ENCODE assay signal across 31 mouse cellular contexts in genomic region chr5:121581945-121582344, GRCm38 (mm10). TPM values are rescaled to one million over a fixed set of nuclear protein-coding genes. Genes with fewer than 3 reads are reported as not detected.
DNase-seq lines count a peak whose midpoint lies in the region; ATAC-seq and TF ChIP-seq lines count a peak whose summit lies in the region.
"Had no signal": no experiment of that assay in that cellular context is flagged by ENCODE, and none has a peak within 500 bp of the region (broad histone marks: within the 10 kb centered on the region; RNA-seq: fewer than 3 reads in every experiment).

No protein-coding gene starts in this region.

- no peak overlapping the region for H3K4me2 ChIP-seq in liver, embryonic 11.5 days
- H3K4me2 ChIP-seq in midbrain, postnatal 0 days (ENCODE audit: low read depth, low read length, poor library complexity, severe bottlenecking) = no peak overlapping the region
- H3K4me2 ChIP-seq: embryonic facial prominence, embryonic 13.5 days; forebrain, embryonic 12.5 days; forebrain, embryonic 15.5 days; heart, embryonic 11.5 days; hindbrain, embryonic 12.5 days; hindbrain, embryonic 15.5 days had no signal

- peak overlapping the region; percentile 35; the same call in 1 of the 2 replicates for H3K9ac ChIP-seq in liver, adult 2 months (ENCODE audit: low read depth, low read length)
- H3K9ac ChIP-seq in liver, embryonic 11.5 days (ENCODE audit: low read depth, low read length) = no peak overlapping the region
- no peak overlapping the region for H3K9ac ChIP-seq in midbrain, postnatal 0 days (replicated peaks; ENCODE audit: low read length, poor library complexity, severe bottlenecking)
- H3K9ac ChIP-seq: embryonic facial prominence, embryonic 13.5 days; forebrain, embryonic 12.5 days; forebrain, embryonic 15.5 days; hindbrain, embryonic 12.5 days; hindbrain, embryonic 15.5 days had no signal

- TF ChIP-seq POLR2A in liver, adult 2 months (IDR thresholded peaks at IDR 0.05; ENCODE audit: extremely low read depth, insufficient read depth, low read length) = no peak

- 33% methylated on average over 8 of the region's 8 CpGs for WGBS in liver, adult 2 months
- WGBS in liver, embryonic 11.5 days = 89% methylated on average over 8 of the region's 8 CpGs
- 96% methylated on average over 8 of the region's 8 CpGs for WGBS in midbrain, postnatal 0 days

- no peak for TF ChIP-seq CTCF in liver, adult 2 months (IDR thresholded peaks at IDR 0.05; ENCODE audit: low read depth, low read length)
- no peak for TF ChIP-seq CTCF in E14TG2a.4 (conservative IDR thresholded peaks at IDR 0.05; ENCODE audit: low read length)
- no peak for TF ChIP-seq CTCF in midbrain, postnatal 0 days (IDR thresholded peaks at IDR 0.05)

- DNase-seq in liver, adult 2 months (ENCODE audit: extremely low read depth, low read depth, low spot score) = peak; percentile 88
- no peak for DNase-seq in liver, embryonic 11.5 days (ENCODE audit: low spot score)
- peak; percentile 48 for DNase-seq in R1 (ENCODE audit: low read depth, low spot score)
- DNase-seq in urinary bladder, postnatal 25 days (ENCODE audit: low spot score) = no peak
- no peak for DNase-seq in midbrain, postnatal 0 days (ENCODE audit: low spot score)
- DNase-seq: adrenal gland, postnatal 10 days; adrenal gland, postnatal 36 days; B cell, adult 2 months; cerebellum, adult 2 months; cerebellum, postnatal 10 days; cerebellum, postnatal 36 days; embryo, embryonic 11 days; gastrocnemius, postnatal 14 days; heart, adult 11 months had no signal

- no peaks in the 10 kb centered on the region for H3K27me3 ChIP-seq in liver, adult 2 months (ENCODE audit: control insufficient read depth, insufficient read depth, low read length)
- H3K27me3 ChIP-seq in liver, embryonic 11.5 days (replicated peaks; ENCODE audit: control insufficient read depth, insufficient read depth, low read length) = no peaks in the 10 kb centered on the region
- H3K27me3 ChIP-seq in E14TG2a.4 (ENCODE audit: insufficient read depth, low read length) = no peaks in the 10 kb centered on the region
- no peaks in the 10 kb centered on the region for H3K27me3 ChIP-seq in midbrain, postnatal 0 days (ENCODE audit: insufficient read depth, low read length)
- H3K27me3 ChIP-seq: embryonic facial prominence, embryonic 13.5 days; forebrain, embryonic 12.5 days; forebrain, embryonic 15.5 days; hindbrain, embryonic 12.5 days; hindbrain, embryonic 15.5 days had no signal

- no peak for ATAC-seq in liver, embryonic 11.5 days (replicated peaks; ENCODE audit: low FRiP score)
- no peak for ATAC-seq in midbrain, postnatal 0 days (ENCODE audit: low FRiP score)
- ATAC-seq in megakaryocyte-erythroid progenitor cell, adult 5-6 weeks (replicated peaks; ENCODE audit: low FRiP score, low TSS enrichment, poor library complexity, severe bottlenecking) = no peak
- ATAC-seq: forebrain, embryonic 15.5 days had no signal

- no peaks in the 10 kb centered on the region for H3K9me3 ChIP-seq in liver, embryonic 11.5 days (ENCODE audit: control insufficient read depth, low read length)
- no peaks in the 10 kb centered on the region for H3K9me3 ChIP-seq in E14TG2a.4 (ENCODE audit: low read length)
- no peaks in the 10 kb centered on the region for H3K9me3 ChIP-seq in midbrain, postnatal 0 days (ENCODE audit: low read length)
- H3K9me3 ChIP-seq: embryonic facial prominence, embryonic 10.5 days; embryonic facial prominence, embryonic 13.5 days; forebrain, embryonic 12.5 days; forebrain, embryonic 15.5 days; hindbrain, embryonic 12.5 days; hindbrain, embryonic 15.5 days had no signal

- H3K79me2 ChIP-seq in liver, adult 2 months (ENCODE audit: control insufficient read depth, insufficient read depth, low read length) = peaks cover 21% of the 10 kb centered on the region

- no peak overlapping the region for H3K4me3 ChIP-seq in liver, adult 2 months (ENCODE audit: insufficient read depth, low read depth, low read length)
- no peak overlapping the region for H3K4me3 ChIP-seq in liver, embryonic 11.5 days (ENCODE audit: low read depth, low read length)
- H3K4me3 ChIP-seq in E14TG2a.4 (replicated peaks; ENCODE audit: low read length) = peak overlapping the region; percentile 60
- H3K4me3 ChIP-seq in midbrain, postnatal 0 days (ENCODE audit: low read depth, low read length) = no peak overlapping the region
- H3K4me3 ChIP-seq: embryonic facial prominence, embryonic 10.5 days; embryonic facial prominence, embryonic 13.5 days; erythroblast, embryonic 14.5 days; forebrain, embryonic 12.5 days; forebrain, embryonic 15.5 days; hindbrain, embryonic 12.5 days; hindbrain, embryonic 15.5 days had no signal

- peak overlapping the region; percentile 62 for H3K27ac ChIP-seq in liver, adult 2 months (replicated peaks; ENCODE audit: insufficient read depth, low read depth, low read length)
- H3K27ac ChIP-seq in liver, embryonic 11.5 days (ENCODE audit: low read depth, low read length) = no peak overlapping the region
- no peak overlapping the region for H3K27ac ChIP-seq in midbrain, postnatal 0 days (ENCODE audit: low read depth, low read length)
- H3K27ac ChIP-seq: embryonic facial prominence, embryonic 10.5 days; embryonic facial prominence, embryonic 13.5 days; forebrain, embryonic 12.5 days; forebrain, embryonic 15.5 days; hindbrain, embryonic 12.5 days; hindbrain, embryonic 15.5 days had no signal

- H3K4me1 ChIP-seq in liver, adult 2 months (ENCODE audit: control insufficient read depth, insufficient read depth, low read length) = peaks cover 30% of the 10 kb centered on the region
- peaks cover 16% of the 10 kb centered on the region for H3K4me1 ChIP-seq in liver, embryonic 11.5 days (replicated peaks; ENCODE audit: control insufficient read depth, insufficient read depth, low read length)
- peaks cover 91% of the 10 kb centered on the region for H3K4me1 ChIP-seq in E14TG2a.4 (replicated peaks; ENCODE audit: low read depth, low read length)
- no peaks in the 10 kb centered on the region for H3K4me1 ChIP-seq in midbrain, postnatal 0 days (ENCODE audit: insufficient read depth, low read length)
- H3K4me1 ChIP-seq: forebrain, embryonic 12.5 days; forebrain, embryonic 15.5 days; hindbrain, embryonic 15.5 days had no signal

- H3K36me3 ChIP-seq in liver, adult 2 months (ENCODE audit: control insufficient read depth, insufficient read depth, low read length) = peaks cover 39% of the 10 kb centered on the region
- H3K36me3 ChIP-seq in liver, embryonic 11.5 days (ENCODE audit: control insufficient read depth, insufficient read depth, low read length) = peaks cover 7% of the 10 kb centered on the region; the same call in 1 of the 2 replicates
- peaks cover 40% of the 10 kb centered on the region for H3K36me3 ChIP-seq in E14TG2a.4 (ENCODE audit: insufficient read depth, low read length)
- H3K36me3 ChIP-seq in midbrain, postnatal 0 days (ENCODE audit: insufficient read depth, low read length) = peaks cover 18% of the 10 kb centered on the region

RNA-seq across cellular contexts. Expression of gene Aldh2, which starts 11.7 kb away (rescaled TPM):
- total RNA-seq in liver, adult 2 months (2014; rRNA removed) = 1,488 and 1,502 TPM in 2 replicates
- polyA plus RNA-seq in liver, adult 2 months (2012; rRNA removed) = 3,750 and 4,351 TPM in 2 replicates
- polyA plus RNA-seq in liver, embryonic 11.5 days (2014; fragmentation: Nextera tagmentation; extraction: Ambion mirVana) = 88.7 and 97.3 TPM in 2 replicates
- 104 TPM in 2 replicates for total RNA-seq in midbrain, postnatal 0 days (2014; rRNA removed)
- polyA plus RNA-seq in midbrain, postnatal 0 days (2015; fragmentation: Nextera tagmentation; extraction: Ambion mirVana) = 139 and 147 TPM in 2 replicates
- total RNA-seq in megakaryocyte-erythroid progenitor cell, adult 5-6 weeks (2014; fragmentation: Nextera tagmentation) = 98.2 and 116 TPM in 2 replicates
- total RNA-seq in megakaryocyte-erythroid progenitor cell, adult 5-6 weeks (2017) = 189 and 268 TPM in 2 replicates

RNA-seq across cellular contexts. Expression of gene Mapkapk5, which starts 36.2 kb away (rescaled TPM):
- 39.0 and 40.1 TPM in 2 replicates for total RNA-seq in liver, adult 2 months (2014; rRNA removed)
- polyA plus RNA-seq in liver, adult 2 months (2012; rRNA removed) = 16.8 and 21.7 TPM in 2 replicates
- polyA plus RNA-seq in liver, embryonic 11.5 days (2014; fragmentation: Nextera tagmentation; extraction: Ambion mirVana) = 59.8 and 65.3 TPM in 2 replicates
- 72.7 and 78.0 TPM in 2 replicates for total RNA-seq in midbrain, postnatal 0 days (2014; rRNA removed)
- 45.3 and 45.8 TPM in 2 replicates for polyA plus RNA-seq in midbrain, postnatal 0 days (2015; fragmentation: Nextera tagmentation; extraction: Ambion mirVana)
- 135 and 143 TPM in 2 replicates for total RNA-seq in megakaryocyte-erythroid progenitor cell, adult 5-6 weeks (2014; fragmentation: Nextera tagmentation)
- 120 and 186 TPM in 2 replicates for total RNA-seq in megakaryocyte-erythroid progenitor cell, adult 5-6 weeks (2017)

RNA-seq across cellular contexts. Expression of gene Adam1a, which starts 36.7 kb away (rescaled TPM):
- 2.5 and 2.8 TPM in 2 replicates for total RNA-seq in liver, adult 2 months (2014; rRNA removed)
- polyA plus RNA-seq in liver, adult 2 months (2012; rRNA removed) = 0.85 and 1.4 TPM in 2 replicates
- 1.2 TPM in 2 replicates for polyA plus RNA-seq in liver, embryonic 11.5 days (2014; fragmentation: Nextera tagmentation; extraction: Ambion mirVana)
- 17.0 and 21.0 TPM in 2 replicates for total RNA-seq in midbrain, postnatal 0 days (2014; rRNA removed)
- 1.8 and 2.4 TPM in 2 replicates for polyA plus RNA-seq in midbrain, postnatal 0 days (2015; fragmentation: Nextera tagmentation; extraction: Ambion mirVana)
- 1.4 and 3.0 TPM in 2 replicates for total RNA-seq in megakaryocyte-erythroid progenitor cell, adult 5-6 weeks (2014; fragmentation: Nextera tagmentation)
- total RNA-seq in megakaryocyte-erythroid progenitor cell, adult 5-6 weeks (2017) = 2.9 and 5.0 TPM in 2 replicates

RNA-seq across cellular contexts. Expression of gene Gm42878, which starts 36.7 kb away (rescaled TPM):
- 0.09 TPM in 1 of 2 replicates, not detected in the other for total RNA-seq in liver, adult 2 months (2014; rRNA removed)
- polyA plus RNA-seq in liver, adult 2 months (2012; rRNA removed) = not detected in 2 replicates
- not detected in 2 replicates for polyA plus RNA-seq in liver, embryonic 11.5 days (2014; fragmentation: Nextera tagmentation; extraction: Ambion mirVana)
- total RNA-seq in midbrain, postnatal 0 days (2014; rRNA removed) = 0.71 TPM in 1 of 2 replicates, not detected in the other
- polyA plus RNA-seq in midbrain, postnatal 0 days (2015; fragmentation: Nextera tagmentation; extraction: Ambion mirVana) = not detected in 2 replicates
- total RNA-seq in megakaryocyte-erythroid progenitor cell, adult 5-6 weeks (2014; fragmentation: Nextera tagmentation) = not detected in 2 replicates
- total RNA-seq in megakaryocyte-erythroid progenitor cell, adult 5-6 weeks (2017) = not detected in 2 replicates
- total RNA-seq: adrenal gland, postnatal 36 days; gastrocnemius, postnatal 14 days; gastrocnemius, postnatal 4 days; heart, adult 8-10 months; heart, postnatal 25 days; hematopoietic stem cell, adult 5-6 weeks; MEL had no signal
- polyA plus RNA-seq: embryonic facial prominence, embryonic 10.5 days; embryonic facial prominence, embryonic 13.5 days; erythroblast, embryonic 14.5 days; forebrain, embryonic 12.5 days; forebrain, embryonic 15.5 days; heart, embryonic 11.5 days; heart, postnatal 0 days; hindbrain, embryonic 12.5 days; hindbrain, embryonic 15.5 days; intestine, embryonic 14.5 days had no signal

RNA-seq across cellular contexts. Expression of gene Acad12, which starts 36.8 kb away (rescaled TPM):
- total RNA-seq in liver, adult 2 months (2014; rRNA removed) = 9.6 and 14.4 TPM in 2 replicates
- 9.1 and 10.1 TPM in 2 replicates for polyA plus RNA-seq in liver, adult 2 months (2012; rRNA removed)
- 3.0 and 5.0 TPM in 2 replicates for polyA plus RNA-seq in liver, embryonic 11.5 days (2014; fragmentation: Nextera tagmentation; extraction: Ambion mirVana)
- 2.0 and 2.1 TPM in 2 replicates for total RNA-seq in midbrain, postnatal 0 days (2014; rRNA removed)
- 1.8 and 2.1 TPM in 2 replicates for polyA plus RNA-seq in midbrain, postnatal 0 days (2015; fragmentation: Nextera tagmentation; extraction: Ambion mirVana)
- 1.8 and 2.4 TPM in 2 replicates for total RNA-seq in megakaryocyte-erythroid progenitor cell, adult 5-6 weeks (2014; fragmentation: Nextera tagmentation)
- total RNA-seq in megakaryocyte-erythroid progenitor cell, adult 5-6 weeks (2017) = 0.38 and 2.6 TPM in 2 replicates

Comparison
In these comparisons a context has a peak if more than half of its experiments do, and no peak if none do; other contexts are left out.
1. DNase-seq: peak in liver, adult 2 months (single experiment) and R1 (single experiment); none in liver, embryonic 11.5 days (single experiment), urinary bladder, postnatal 25 days (single experiment) and midbrain, postnatal 0 days (single experiment).